Mouse (Mus musculus) liver, postnatal 0 days (tissue): Measurements from ENCODE around the gene Ttc28.

Source experiments
- CTCF ChIP-seq: sonication (generic); IDR thresholded peaks from 2 replicates; pipeline ENCODE4 v1.5.1; 2016; ENCODE audit warnings: antibody characterized with exemption, low read depth
- EP300 ChIP-seq: IDR thresholded peaks from 2 replicates; pipeline ENCODE4 v1.6.1; 2016; ENCODE audit warnings: antibody characterized with exemption, low read depth, mild to moderate bottlenecking

DNA sequence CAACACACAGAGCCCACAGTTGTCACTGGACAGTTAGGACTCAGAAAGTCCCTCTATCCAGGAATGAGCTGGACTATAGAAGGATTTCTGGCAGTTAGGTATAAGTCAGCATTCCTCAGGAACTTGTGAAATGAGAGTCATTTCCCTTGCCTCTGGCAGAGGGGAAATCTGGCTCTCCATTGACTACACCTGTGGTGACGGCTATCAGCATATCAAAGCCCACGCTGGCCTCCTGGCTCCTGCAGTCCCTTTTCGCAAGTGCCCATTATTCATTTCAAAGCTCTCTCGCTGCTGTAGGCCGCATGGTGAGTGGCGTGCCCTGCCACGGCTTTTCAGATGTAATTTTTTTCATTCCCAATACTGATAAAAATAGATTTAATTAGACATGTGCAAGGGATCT is 164.6 kb downstream of the Ttc28 start:
- TF ChIP-seq CTCF: no peak
- no peak for TF ChIP-seq EP300
